Mouse (Mus musculus): ENCODE results near the gene Gtdc1. TPM values are rescaled to one million over a fixed set of nuclear protein-coding genes. Genes with fewer than 3 reads are reported as not detected.

Gtdc1 gene
- polyA plus RNA-seq, 1 experiment from 2014 or later, result 14.0 TPM

- Histone ChIP-seq H3K27me3 (ENCODE audit: insufficient read depth, low read length) (no peaks in the 10 kb centered on the region), H3K36me3 (ENCODE audit: insufficient read depth, low read length) (no peaks in the 10 kb centered on the region), H3K4me3 (ENCODE audit: low read length) (no peak overlapping the region), H3K4me2 (replicated peaks; ENCODE audit: low read depth, low read length) (no peak overlapping the region), H3K9me3 (ENCODE audit: low read length) (no peaks in the 10 kb centered on the region), H3K9ac (replicated peaks; ENCODE audit: low read length) (no peak overlapping the region), H3K27ac (ENCODE audit: low read length) (no peak overlapping the region), H3K4me1 (ENCODE audit: insufficient read depth, low read length) (no peaks in the 10 kb centered on the region)
- WGBS, result 72% methylated on average over 3 of the region's 3 CpGs
- no peak for ATAC-seq (ENCODE audit: low FRiP score, low TSS enrichment)
Measured at GRCm38 (mm10) chr2:44960561-44960960, 33.1 kb upstream of the Gtdc1 start.

- no peak overlapping the region for H3K4me3 ChIP-seq (ENCODE audit: low read length)
- no peak overlapping the region for H3K4me2 ChIP-seq (replicated peaks; ENCODE audit: low read depth, low read length)
- no peaks in the 10 kb centered on the region for H3K9me3 ChIP-seq (ENCODE audit: low read length)
- WGBS, result 86% methylated on average over 1 of the region's 1 CpGs
- no peaks in the 10 kb centered on the region for H3K36me3 ChIP-seq (ENCODE audit: insufficient read depth, low read length)
- H3K27me3 ChIP-seq (ENCODE audit: insufficient read depth, low read length), result no peaks in the 10 kb centered on the region
- no peak overlapping the region for H3K9ac ChIP-seq (replicated peaks; ENCODE audit: low read length)
- H3K27ac ChIP-seq (ENCODE audit: low read length), result no peak overlapping the region
- H3K4me1 ChIP-seq (ENCODE audit: insufficient read depth, low read length), result peaks cover 7% of the 10 kb centered on the region; the same call in 1 of the 2 replicates
- ATAC-seq (ENCODE audit: low FRiP score, low TSS enrichment), result no peak
Measured at GRCm38 (mm10) chr2:44957329-44957797, 29.9 kb upstream of the Gtdc1 start.

- ATAC-seq (ENCODE audit: low FRiP score, low TSS enrichment), result no peak; the same call in 1 of the 2 replicates
- Histone ChIP-seq H3K27ac (ENCODE audit: low read length) (peak overlapping the region; percentile 31; the same call in 1 of the 2 replicates), H3K4me1 (ENCODE audit: insufficient read depth, low read length) (peaks cover 7% of the 10 kb centered on the region; the same call in 1 of the 2 replicates), H3K4me2 (replicated peaks; ENCODE audit: low read depth, low read length) (no peak overlapping the region), H3K9me3 (ENCODE audit: low read length) (no peaks in the 10 kb centered on the region), H3K4me3 (ENCODE audit: low read length) (no peak overlapping the region), H3K27me3 (ENCODE audit: insufficient read depth, low read length) (no peaks in the 10 kb centered on the region), H3K9ac (replicated peaks; ENCODE audit: low read length) (no peak overlapping the region), H3K36me3 (ENCODE audit: insufficient read depth, low read length) (no peaks in the 10 kb centered on the region)
- 31% methylated on average over 3 of the region's 3 CpGs for WGBS
Measured at GRCm38 (mm10) chr2:44956232-44956631, 28.8 kb upstream of the Gtdc1 start.

DNA sequence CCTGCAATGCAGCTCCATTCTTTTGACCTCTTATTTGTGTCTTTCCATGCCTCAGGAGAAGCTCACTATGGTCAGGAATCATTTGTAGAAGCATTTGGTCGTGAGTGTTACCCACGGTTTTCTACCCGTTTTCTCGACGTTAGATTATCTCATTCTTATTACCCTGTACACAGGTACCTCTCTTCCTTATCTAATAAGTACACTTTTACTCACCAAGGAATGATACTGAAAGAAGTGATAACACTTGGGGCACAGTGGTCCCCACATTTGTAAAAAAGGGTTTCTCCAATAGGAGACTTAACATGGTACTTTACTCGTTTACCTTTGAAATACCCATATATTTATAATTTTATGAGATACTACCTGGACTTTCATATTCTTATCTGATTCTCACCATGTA is 28.0 kb upstream of the Gtdc1 start:
- no peaks in the 10 kb centered on the region for H3K9me3 ChIP-seq (ENCODE audit: low read length)
- H3K27me3 ChIP-seq (ENCODE audit: insufficient read depth, low read length), result no peaks in the 10 kb centered on the region
- no peaks in the 10 kb centered on the region for H3K36me3 ChIP-seq (ENCODE audit: insufficient read depth, low read length)
- WGBS, result 91% methylated on average over 6 of the region's 6 CpGs
- no peak overlapping the region for H3K4me2 ChIP-seq (replicated peaks; ENCODE audit: low read depth, low read length)
- no peak overlapping the region for H3K4me3 ChIP-seq (ENCODE audit: low read length)
- H3K4me1 ChIP-seq (ENCODE audit: insufficient read depth, low read length), result peaks cover 7% of the 10 kb centered on the region; the same call in 1 of the 2 replicates
- no peak overlapping the region for H3K9ac ChIP-seq (replicated peaks; ENCODE audit: low read length)
- no peak for ATAC-seq (ENCODE audit: low FRiP score, low TSS enrichment)
- H3K27ac ChIP-seq (ENCODE audit: low read length), result no peak overlapping the region

GRCm38 (mm10) chr2:44954180-44954579 is 26.7 kb upstream of the Gtdc1 start:
- Histone ChIP-seq H3K36me3 (ENCODE audit: insufficient read depth, low read length) (no peaks in the 10 kb centered on the region), H3K27me3 (ENCODE audit: insufficient read depth, low read length) (no peaks in the 10 kb centered on the region), H3K4me1 (ENCODE audit: insufficient read depth, low read length) (peaks cover 7% of the 10 kb centered on the region; the same call in 1 of the 2 replicates), H3K4me2 (replicated peaks; ENCODE audit: low read depth, low read length) (no peak overlapping the region), H3K27ac (ENCODE audit: low read length) (no peak overlapping the region), H3K9ac (replicated peaks; ENCODE audit: low read length) (no peak overlapping the region), H3K4me3 (ENCODE audit: low read length) (no peak overlapping the region), H3K9me3 (ENCODE audit: low read length) (no peaks in the 10 kb centered on the region)
- no peak for ATAC-seq (ENCODE audit: low FRiP score, low TSS enrichment)
- 49% methylated on average over 1 of the region's 1 CpGs for WGBS

GRCm38 (mm10) chr2:44952830-44953422 is 25.5 kb upstream of the Gtdc1 start:
- peak overlapping the region; percentile 17 for H3K27ac ChIP-seq (ENCODE audit: low read length)
- ATAC-seq (ENCODE audit: low FRiP score, low TSS enrichment), result peak; percentile 71; the same call in 1 of the 2 replicates

DNA sequence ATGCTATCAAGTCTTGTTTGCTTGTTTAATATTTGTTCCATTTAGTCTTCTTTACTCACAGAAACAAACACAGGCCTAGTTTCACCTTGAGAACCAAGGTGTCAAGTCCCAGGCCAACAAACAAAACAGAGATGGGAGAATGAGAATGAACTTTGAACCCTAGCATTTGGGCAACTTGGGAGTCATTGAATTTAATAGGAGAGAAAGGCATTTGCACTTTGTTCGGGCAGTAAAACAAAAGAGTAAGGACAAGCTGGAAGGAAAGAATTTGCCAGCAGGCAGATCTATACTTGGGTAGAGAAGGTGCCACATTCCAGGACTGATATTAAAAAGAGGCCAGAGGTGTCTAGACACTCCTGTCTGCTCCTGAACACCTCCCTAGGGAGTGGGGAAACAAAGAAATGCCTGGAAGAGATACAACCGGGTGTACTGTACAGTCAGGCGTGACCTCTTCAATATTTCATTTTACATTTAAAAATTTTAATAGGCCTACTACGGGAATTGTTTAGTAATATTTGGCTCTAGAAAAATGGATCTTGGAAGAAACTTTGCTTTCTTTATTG is 24.3 kb upstream of the Gtdc1 start:
- ATAC-seq (ENCODE audit: low FRiP score, low TSS enrichment), result 0 out of 2 replicates have a peak, but pooled peaks have one; percentile 27
- Histone ChIP-seq H3K4me1 (ENCODE audit: insufficient read depth, low read length) (peaks cover 7% of the 10 kb centered on the region; the same call in 1 of the 2 replicates), H3K36me3 (ENCODE audit: insufficient read depth, low read length) (no peaks in the 10 kb centered on the region), H3K9me3 (ENCODE audit: low read length) (no peaks in the 10 kb centered on the region), H3K27me3 (ENCODE audit: insufficient read depth, low read length) (no peaks in the 10 kb centered on the region), H3K4me2 (replicated peaks; ENCODE audit: low read depth, low read length) (no peak overlapping the region), H3K27ac (ENCODE audit: low read length) (no peak overlapping the region), H3K9ac (replicated peaks; ENCODE audit: low read length) (no peak overlapping the region), H3K4me3 (ENCODE audit: low read length) (no peak overlapping the region)
- 61% methylated on average over 4 of the region's 4 CpGs for WGBS

More at GRCm38 (mm10) chr2:44952830-44953422, 25.5 kb upstream of the Gtdc1 start:
- H3K27me3 ChIP-seq (ENCODE audit: insufficient read depth, low read length), result no peaks in the 10 kb centered on the region
- no peaks in the 10 kb centered on the region for H3K9me3 ChIP-seq (ENCODE audit: low read length)
- peaks cover 7% of the 10 kb centered on the region; the same call in 1 of the 2 replicates for H3K4me1 ChIP-seq (ENCODE audit: insufficient read depth, low read length)
- H3K4me2 ChIP-seq (replicated peaks; ENCODE audit: low read depth, low read length), result no peak overlapping the region
- no peaks in the 10 kb centered on the region for H3K36me3 ChIP-seq (ENCODE audit: insufficient read depth, low read length)
- 37% methylated on average over 6 of the region's 6 CpGs for WGBS
- H3K9ac ChIP-seq (replicated peaks; ENCODE audit: low read length), result no peak overlapping the region
- H3K4me3 ChIP-seq (ENCODE audit: low read length), result no peak overlapping the region

GRCm38 (mm10) chr2:44944689-44945088 is 17.2 kb upstream of the Gtdc1 start:
- Histone ChIP-seq H3K36me3 (ENCODE audit: insufficient read depth, low read length) (no peaks in the 10 kb centered on the region), H3K27ac (ENCODE audit: low read length) (no peak overlapping the region), H3K4me2 (replicated peaks; ENCODE audit: low read depth, low read length) (no peak overlapping the region), H3K4me1 (ENCODE audit: insufficient read depth, low read length) (no peaks in the 10 kb centered on the region), H3K9ac (replicated peaks; ENCODE audit: low read length) (no peak overlapping the region), H3K9me3 (ENCODE audit: low read length) (no peaks in the 10 kb centered on the region), H3K27me3 (ENCODE audit: insufficient read depth, low read length) (no peaks in the 10 kb centered on the region), H3K4me3 (ENCODE audit: low read length) (no peak overlapping the region)
- ATAC-seq (ENCODE audit: low FRiP score, low TSS enrichment), result no peak
- WGBS, result 94% methylated on average over 2 of the region's 2 CpGs

GRCm38 (mm10) chr2:44930951-44931350 is 3.5 kb upstream of the Gtdc1 start:
- Histone ChIP-seq H3K36me3 (ENCODE audit: insufficient read depth, low read length) (no peaks in the 10 kb centered on the region), H3K4me3 (ENCODE audit: low read length) (no peak overlapping the region), H3K27me3 (ENCODE audit: insufficient read depth, low read length) (no peaks in the 10 kb centered on the region), H3K9ac (replicated peaks; ENCODE audit: low read length) (no peak overlapping the region), H3K27ac (ENCODE audit: low read length) (no peak overlapping the region), H3K4me1 (ENCODE audit: insufficient read depth, low read length) (0 out of 2 replicates have a peak, but pooled peaks cover 3% of the 10 kb centered on the region), H3K9me3 (ENCODE audit: low read length) (peaks cover 3% of the 10 kb centered on the region; the same call in 1 of the 2 replicates), H3K4me2 (replicated peaks; ENCODE audit: low read depth, low read length) (no peak overlapping the region)
- no peak for ATAC-seq (ENCODE audit: low FRiP score, low TSS enrichment)
- 80% methylated on average over 3 of the region's 3 CpGs for WGBS

- Histone ChIP-seq H3K27me3 (ENCODE audit: insufficient read depth, low read length) (no peaks in the 10 kb centered on the region), H3K4me1 (ENCODE audit: insufficient read depth, low read length) (peaks cover 8% of the 10 kb centered on the region), H3K4me3 (ENCODE audit: low read length) (no peak overlapping the region), H3K9ac (replicated peaks; ENCODE audit: low read length) (no peak overlapping the region), H3K4me2 (replicated peaks; ENCODE audit: low read depth, low read length) (no peak overlapping the region), H3K9me3 (ENCODE audit: low read length) (no peaks in the 10 kb centered on the region), H3K27ac (ENCODE audit: low read length) (no peak overlapping the region), H3K36me3 (ENCODE audit: insufficient read depth, low read length) (no peaks in the 10 kb centered on the region)
- 69% methylated on average over 3 of the region's 3 CpGs for WGBS
- ATAC-seq (ENCODE audit: low FRiP score, low TSS enrichment), result no peak
Measured at GRCm38 (mm10) chr2:44928631-44929030, 1.2 kb upstream of the Gtdc1 start.

Measured in kidney, embryonic 16.5 days (tissue).